Comparison of ENCODE assay signal across 8 mouse cellular contexts in the genomic region with DNA sequence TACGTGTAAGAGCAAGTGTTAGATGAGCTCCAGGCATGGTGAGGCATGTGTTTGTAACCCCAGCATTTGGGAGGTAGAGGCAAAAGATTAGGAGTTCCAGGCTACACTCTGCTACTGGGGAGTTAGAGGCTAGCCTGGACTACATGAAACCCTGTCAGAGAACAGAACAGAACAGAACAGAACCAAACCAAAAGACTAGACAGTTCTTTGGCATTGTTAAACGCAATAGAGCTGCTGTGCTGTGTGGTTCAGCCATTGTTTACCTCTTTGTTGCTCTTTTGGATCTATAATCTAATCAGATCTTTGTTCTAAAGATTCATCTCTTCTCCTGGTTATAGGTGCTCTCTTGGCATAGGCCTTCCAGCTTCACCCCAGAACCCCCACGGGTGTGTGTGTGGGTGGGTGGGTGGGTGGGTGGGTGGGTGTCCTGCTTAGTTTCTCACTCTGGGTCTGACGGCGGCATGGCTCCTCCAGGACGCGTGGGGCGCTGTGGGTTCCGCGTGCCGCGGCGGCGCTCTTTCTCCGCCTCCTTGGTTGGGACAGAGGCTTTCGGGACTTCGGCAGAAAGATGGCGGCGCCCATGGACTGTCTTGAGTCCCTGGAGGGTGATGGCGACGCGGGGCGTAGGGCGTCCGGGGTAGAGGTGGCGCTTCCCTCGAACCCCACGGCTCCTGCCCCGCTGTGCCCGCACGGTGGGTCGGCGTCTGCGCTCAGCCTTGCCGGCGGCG. TPM values are rescaled to one million over a fixed set of nuclear protein-coding genes. Genes with fewer than 3 reads are reported as not detected.
DNase-seq lines count a peak whose midpoint lies in the region; ATAC-seq lines count a peak whose summit lies in the region.

No protein-coding gene starts in this region.

- DNase-seq in T-cell, adult 2 months (ENCODE audit: low spot score) = peak; percentile 89
- DNase-seq in cerebellum, postnatal 36 days = peak; percentile 86 to 87
- DNase-seq in frontal cortex, postnatal 36 days (ENCODE audit: low spot score in 2 of 2) = peak; percentile 87 to 90
- peak; percentile 78 for DNase-seq in left cerebral cortex, adult 11 months (ENCODE audit: low spot score)
- peak; percentile 92 for DNase-seq in lung, postnatal 4 days
- peak; percentile 76 for DNase-seq in retina, postnatal 7 days (ENCODE audit: low read depth, low spot score)
- peak; percentile 68 for DNase-seq in urinary bladder, adult 2 months (ENCODE audit: low spot score)

- WGBS in hindbrain, embryonic 15.5 days = 5% methylated on average over 37 of the region's 37 CpGs

- no peaks in the 10 kb centered on the region for H3K27me3 ChIP-seq in hindbrain, embryonic 15.5 days

- peak overlapping the region; percentile 93 for H3K4me3 ChIP-seq in hindbrain, embryonic 15.5 days

- ATAC-seq in hindbrain, embryonic 15.5 days (ENCODE audit: low FRiP score, low read depth) = peak; percentile 99

- H3K27ac ChIP-seq in hindbrain, embryonic 15.5 days (replicated peaks) = peak overlapping the region; percentile 89

- H3K9ac ChIP-seq in hindbrain, embryonic 15.5 days = peak overlapping the region; percentile 91

- peak overlapping the region; percentile 73 for H3K4me2 ChIP-seq in hindbrain, embryonic 15.5 days

- H3K36me3 ChIP-seq in hindbrain, embryonic 15.5 days = no peaks in the 10 kb centered on the region; the same call in 1 of the 2 replicates

- H3K9me3 ChIP-seq in hindbrain, embryonic 15.5 days = no peaks in the 10 kb centered on the region

- H3K4me1 ChIP-seq in hindbrain, embryonic 15.5 days (replicated peaks) = 0 out of 2 replicates have a peak, but pooled peaks cover 3% of the 10 kb centered on the region

RNA-seq across cellular contexts. Expression of a gene that starts 7.5 kb away (rescaled TPM):
- polyA plus RNA-seq in hindbrain, embryonic 15.5 days (2015; fragmentation: Nextera tagmentation; extraction: Ambion mirVana) = 10.7 and 11.7 TPM in 2 replicates
- 11.9 and 12.9 TPM in 2 replicates for polyA plus RNA-seq in urinary bladder, adult 2 months (2012; rRNA removed)

RNA-seq across cellular contexts. Expression of a gene that starts 41.3 kb away (rescaled TPM):
- 4.9 and 5.4 TPM in 2 replicates for polyA plus RNA-seq in hindbrain, embryonic 15.5 days (2015; fragmentation: Nextera tagmentation; extraction: Ambion mirVana)
- polyA plus RNA-seq in urinary bladder, adult 2 months (2012; rRNA removed) = 10.2 and 12.2 TPM in 2 replicates

RNA-seq across cellular contexts. Expression of a gene that starts 51.1 kb away (rescaled TPM):
- 99.4 and 104 TPM in 2 replicates for polyA plus RNA-seq in hindbrain, embryonic 15.5 days (2015; fragmentation: Nextera tagmentation; extraction: Ambion mirVana)
- polyA plus RNA-seq in urinary bladder, adult 2 months (2012; rRNA removed) = 74.7 and 76.4 TPM in 2 replicates

Comparison
In these comparisons a context has a peak if more than half of its experiments do, and no peak if none do; other contexts are left out.
1. Peak in every context shown above with its lines: DNase-seq, ATAC-seq, H3K4me3 ChIP-seq and H3K27ac ChIP-seq.